Mouse (Mus musculus): ENCODE measurements around the gene Thoc3. TPM values are rescaled to one million over a fixed set of nuclear protein-coding genes. Genes with fewer than 3 reads are reported as not detected.

The Thoc3 gene
- polyA plus RNA-seq, 1 experiment from 2014 or later = 67.5 TPM

DNA sequence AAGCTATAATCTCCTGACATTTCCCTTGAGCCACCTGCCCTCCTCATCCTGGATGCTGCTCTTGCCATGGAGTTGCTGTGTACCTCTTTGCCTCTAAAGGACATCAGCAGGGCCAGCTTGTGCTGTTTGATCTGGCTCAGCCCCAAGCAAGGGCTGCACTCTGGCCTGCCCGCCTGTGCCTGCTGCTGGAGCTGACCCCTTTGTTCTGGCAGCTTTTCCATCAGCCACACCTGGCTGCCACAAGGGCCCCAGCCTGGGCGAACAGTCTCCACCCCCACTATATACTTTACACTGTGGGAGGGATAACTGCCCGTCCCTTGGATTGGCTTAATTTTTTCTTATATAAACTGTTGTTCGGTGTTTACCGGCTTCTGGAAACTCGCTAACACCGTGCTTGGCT lies 28.7 kb downstream of the Thoc3 start:
- Histone ChIP-seq H3K4me1 (replicated peaks) (no peaks in the 10 kb centered on the region), H3K27me3 (no peaks in the 10 kb centered on the region), H3K4me2 (no peak overlapping the region), H3K9ac (no peak overlapping the region), H3K9me3 (replicated peaks) (no peaks in the 10 kb centered on the region), H3K36me3 (no peaks in the 10 kb centered on the region), H3K4me3 (replicated peaks) (no peak overlapping the region), H3K27ac (0 out of 2 replicates have a peak overlapping the region, but pooled peaks have one; percentile 13)
- no peak for DNase-seq
- ATAC-seq (ENCODE audit: low read depth) = peak; percentile 77
- 58% methylated on average over 7 of the region's 7 CpGs for WGBS (ENCODE audit: insufficient replicate concordance)

DNA sequence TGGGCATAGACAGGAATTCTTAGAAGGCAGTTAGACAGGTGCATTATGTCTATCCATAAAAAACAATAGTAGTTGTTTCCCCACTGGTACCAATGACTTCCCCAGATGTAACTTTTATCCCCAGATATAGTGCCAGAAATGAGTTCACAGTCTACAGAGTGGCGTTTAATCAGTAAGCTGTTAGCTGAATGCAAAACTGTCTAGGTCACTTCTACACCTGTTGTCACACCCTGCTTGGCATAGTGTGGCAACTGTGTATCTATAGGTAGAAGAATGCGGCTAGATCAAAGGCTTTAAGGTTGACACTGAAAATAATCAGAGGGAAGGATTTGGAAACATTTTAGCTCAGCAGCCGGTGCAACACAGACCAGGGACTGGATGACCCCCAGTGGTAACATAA lies 29.8 kb downstream of the Thoc3 start:
- Histone ChIP-seq H3K9ac (no peak overlapping the region), H3K4me1 (replicated peaks) (no peaks in the 10 kb centered on the region), H3K36me3 (no peaks in the 10 kb centered on the region), H3K27me3 (no peaks in the 10 kb centered on the region), H3K9me3 (replicated peaks) (no peaks in the 10 kb centered on the region), H3K4me2 (no peak overlapping the region), H3K4me3 (replicated peaks) (no peak overlapping the region), H3K27ac (no peak overlapping the region)
- 61% methylated on average over 3 of the region's 3 CpGs for WGBS (ENCODE audit: insufficient replicate concordance)
- ATAC-seq (ENCODE audit: low read depth) (no peak), DNase-seq (no peak)

DNA sequence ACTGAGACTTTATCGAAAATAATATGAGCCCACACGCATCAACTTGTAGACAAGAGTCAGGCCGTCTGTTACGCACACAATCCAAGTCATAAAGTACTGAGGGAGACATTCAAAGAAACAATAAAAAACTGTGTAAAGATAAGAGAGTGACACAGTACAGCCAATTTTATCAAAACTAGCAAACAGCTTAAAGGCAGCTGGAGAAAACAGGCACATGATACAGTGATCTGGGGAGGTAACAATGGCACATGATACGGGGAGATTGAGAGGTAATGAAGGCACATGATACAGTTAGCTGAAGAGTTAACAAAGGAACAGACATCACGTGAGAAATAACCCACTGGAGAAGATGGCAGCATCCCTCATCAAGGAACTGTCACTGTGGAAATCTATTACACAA lies 31.6 kb downstream of the Thoc3 start:
- Histone ChIP-seq H3K4me1 (replicated peaks) (no peaks in the 10 kb centered on the region), H3K9me3 (replicated peaks) (no peaks in the 10 kb centered on the region), H3K4me3 (replicated peaks) (no peak overlapping the region), H3K4me2 (no peak overlapping the region), H3K27me3 (no peaks in the 10 kb centered on the region), H3K36me3 (no peaks in the 10 kb centered on the region), H3K9ac (no peak overlapping the region), H3K27ac (no peak overlapping the region)
- WGBS (ENCODE audit: insufficient replicate concordance) = 65% methylated on average over 6 of the region's 6 CpGs
- ATAC-seq (ENCODE audit: low read depth) (no peak), DNase-seq (no peak)

DNA sequence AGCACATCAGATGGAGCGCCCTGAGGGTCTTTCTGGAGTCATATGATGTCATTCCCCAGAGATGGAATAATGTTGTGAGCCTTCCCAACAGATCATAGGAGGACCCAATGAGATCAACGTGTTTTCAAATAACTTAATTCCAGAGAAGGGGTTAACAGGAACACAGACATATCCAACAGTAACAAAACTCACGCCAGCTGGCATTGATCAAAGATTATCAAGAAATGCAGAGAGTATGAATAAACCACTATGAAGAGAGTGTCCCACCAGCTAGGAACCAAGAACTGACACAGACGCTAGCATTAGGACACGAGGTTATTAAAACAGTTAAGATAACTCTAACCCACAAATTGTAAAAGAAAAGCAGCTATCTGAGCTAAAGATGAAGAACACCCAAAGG lies 32.0 kb downstream of the Thoc3 start:
- ATAC-seq (ENCODE audit: low read depth) (no peak), DNase-seq (no peak)
- no peaks in the 10 kb centered on the region for H3K27me3 ChIP-seq
- no peak overlapping the region for H3K27ac ChIP-seq
- H3K9me3 ChIP-seq (replicated peaks) = no peaks in the 10 kb centered on the region
- no peak overlapping the region for H3K4me3 ChIP-seq (replicated peaks)
- no peak overlapping the region for H3K4me2 ChIP-seq
- no peaks in the 10 kb centered on the region for H3K4me1 ChIP-seq (replicated peaks)
- 39% methylated on average over 5 of the region's 5 CpGs for WGBS (ENCODE audit: insufficient replicate concordance)
- no peaks in the 10 kb centered on the region for H3K36me3 ChIP-seq
- no peak overlapping the region for H3K9ac ChIP-seq

DNA sequence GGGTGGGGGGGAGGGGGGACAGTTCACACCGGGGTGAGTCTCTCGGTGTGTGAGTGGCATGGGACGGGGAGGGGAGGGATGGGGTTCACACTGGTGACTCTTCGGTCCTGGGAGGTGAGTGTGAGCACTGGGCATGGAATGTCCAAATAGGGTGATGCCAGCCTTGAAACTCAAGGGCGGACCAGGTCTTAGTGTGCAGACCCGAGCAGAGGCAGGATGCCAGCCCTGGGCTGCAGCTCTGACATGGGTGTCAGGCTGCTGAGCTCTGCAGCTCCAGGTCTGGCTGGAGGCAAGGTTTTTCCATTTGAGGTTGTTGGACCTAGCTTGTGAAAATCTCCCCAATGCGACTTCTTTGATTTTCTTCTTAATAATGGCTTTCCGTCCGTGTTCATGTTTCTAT lies 37.5 kb downstream of the Thoc3 start:
- H3K36me3 ChIP-seq = no peaks in the 10 kb centered on the region
- 71% methylated on average over 9 of the region's 9 CpGs for whole genome bisulfite sequencing (ENCODE audit: insufficient replicate concordance)

DNA sequence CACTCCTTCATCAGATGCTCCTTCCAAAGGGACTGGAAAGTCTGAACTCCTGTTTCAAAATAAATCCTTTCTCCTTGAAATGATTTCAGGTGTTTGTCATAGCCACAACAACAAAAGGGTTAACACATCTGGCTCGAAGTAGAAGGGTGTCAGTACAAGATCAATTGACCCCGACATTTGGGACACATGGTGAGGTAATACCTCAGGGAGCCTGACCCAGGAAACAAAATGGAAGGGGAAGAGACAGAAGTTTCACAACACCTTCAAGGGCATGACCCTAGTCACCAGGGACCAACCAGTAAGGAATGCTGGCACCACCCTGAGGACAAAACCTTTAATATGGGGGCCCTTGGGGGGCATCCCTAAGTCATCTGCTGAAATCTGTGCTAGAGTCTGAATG lies 38.6 kb downstream of the Thoc3 start:
- Histone ChIP-seq H3K36me3 (no peaks in the 10 kb centered on the region), H3K27me3 (no peaks in the 10 kb centered on the region), H3K4me1 (replicated peaks) (no peaks in the 10 kb centered on the region), H3K4me2 (no peak overlapping the region), H3K9ac (no peak overlapping the region), H3K9me3 (replicated peaks) (no peaks in the 10 kb centered on the region), H3K27ac (no peak overlapping the region), H3K4me3 (replicated peaks) (no peak overlapping the region)
- WGBS (ENCODE audit: insufficient replicate concordance) = 33% methylated on average over 2 of the region's 2 CpGs
- DNase-seq (no peak), ATAC-seq (ENCODE audit: low read depth) (no peak)

More for the DNA sequence above, 37.5 kb downstream of the Thoc3 start:
- Histone ChIP-seq H3K27ac (no peak overlapping the region), H3K27me3 (no peaks in the 10 kb centered on the region), H3K9ac (no peak overlapping the region), H3K4me1 (replicated peaks) (no peaks in the 10 kb centered on the region), H3K9me3 (replicated peaks) (no peaks in the 10 kb centered on the region), H3K4me3 (replicated peaks) (no peak overlapping the region), H3K4me2 (no peak overlapping the region)
- DNase-seq = no peak
- no peak for ATAC-seq (ENCODE audit: low read depth)

DNA sequence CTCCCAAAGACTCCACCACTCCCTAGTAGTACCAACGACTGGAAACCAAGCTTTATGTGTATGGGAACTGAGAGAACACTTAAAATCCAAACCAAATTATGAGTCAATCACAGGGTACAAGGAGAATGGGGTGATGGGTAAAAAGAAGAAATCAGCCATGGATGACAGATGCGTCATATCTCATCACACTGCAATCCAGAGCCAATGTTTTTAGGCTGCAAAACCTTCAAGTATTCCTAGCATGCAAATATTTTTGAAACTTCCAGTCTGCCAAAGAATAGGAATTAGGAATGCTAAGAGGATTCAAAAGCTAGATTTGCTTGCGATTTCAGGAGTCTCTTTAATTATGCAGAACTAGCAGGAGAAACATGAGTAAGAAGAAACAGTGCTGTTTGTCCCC lies 39.9 kb downstream of the Thoc3 start:
- Histone ChIP-seq H3K4me3 (replicated peaks) (no peak overlapping the region), H3K9ac (no peak overlapping the region), H3K27ac (no peak overlapping the region), H3K36me3 (no peaks in the 10 kb centered on the region), H3K9me3 (replicated peaks) (peaks cover under 1% of the 10 kb centered on the region; the same call in 1 of the 2 replicates), H3K4me2 (no peak overlapping the region), H3K4me1 (replicated peaks) (peaks cover 4% of the 10 kb centered on the region), H3K27me3 (no peaks in the 10 kb centered on the region)
- ATAC-seq (ENCODE audit: low read depth) = no peak
- whole genome bisulfite sequencing (ENCODE audit: insufficient replicate concordance) = 61% methylated on average over 3 of the region's 3 CpGs
- DNase-seq = no peak

DNA sequence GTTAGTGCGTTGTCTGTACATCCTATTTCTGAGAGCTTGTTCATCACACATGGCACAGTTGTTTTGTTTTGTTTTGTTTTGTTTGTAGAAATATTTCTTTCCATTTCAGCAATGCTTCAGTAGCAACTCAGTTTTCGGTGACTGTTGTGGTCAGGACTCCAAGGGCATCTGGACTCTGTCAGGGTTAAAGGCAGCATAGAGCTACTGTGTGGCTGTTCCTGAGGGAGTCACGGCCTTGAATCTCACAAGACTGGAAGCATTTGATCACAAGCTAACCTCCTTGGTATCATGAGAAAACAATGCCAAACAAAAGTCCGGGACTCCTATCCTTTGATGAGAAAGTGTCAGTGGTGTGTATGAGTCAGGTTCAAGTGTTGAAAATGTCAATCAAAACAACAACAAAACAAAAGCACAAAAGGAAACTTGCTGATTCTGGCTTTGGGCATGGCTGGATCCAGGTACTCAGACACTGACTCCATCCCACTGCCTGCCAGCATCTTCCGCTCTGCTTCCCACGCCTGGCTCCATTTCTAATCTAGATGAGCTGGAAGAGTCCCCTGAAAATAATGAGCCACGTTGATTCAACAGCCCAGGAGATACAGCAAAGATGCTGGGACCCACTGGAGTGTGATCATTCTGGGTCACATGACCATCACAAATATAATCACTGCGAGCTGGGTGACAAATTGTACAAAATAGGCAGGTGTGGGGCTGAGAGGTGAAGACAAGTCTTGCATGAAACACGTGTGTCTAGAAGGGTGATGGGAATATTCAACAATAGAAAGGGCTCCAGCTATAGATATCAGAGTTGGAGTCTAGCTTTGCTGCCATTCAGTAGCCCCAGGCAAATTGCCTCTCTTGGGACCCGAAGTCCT lies 41.6 kb downstream of the Thoc3 start:
- Histone ChIP-seq H3K27me3 (no peaks in the 10 kb centered on the region), H3K4me2 (no peak overlapping the region), H3K27ac (no peak overlapping the region), H3K36me3 (no peaks in the 10 kb centered on the region), H3K9ac (no peak overlapping the region), H3K9me3 (replicated peaks) (peaks cover 5% of the 10 kb centered on the region; the same call in 1 of the 2 replicates), H3K4me3 (replicated peaks) (no peak overlapping the region), H3K4me1 (replicated peaks) (peaks cover 4% of the 10 kb centered on the region)
- no peak for DNase-seq
- ATAC-seq (ENCODE audit: low read depth) = no peak
- WGBS (ENCODE audit: insufficient replicate concordance) = 56% methylated on average over 10 of the region's 10 CpGs

DNA sequence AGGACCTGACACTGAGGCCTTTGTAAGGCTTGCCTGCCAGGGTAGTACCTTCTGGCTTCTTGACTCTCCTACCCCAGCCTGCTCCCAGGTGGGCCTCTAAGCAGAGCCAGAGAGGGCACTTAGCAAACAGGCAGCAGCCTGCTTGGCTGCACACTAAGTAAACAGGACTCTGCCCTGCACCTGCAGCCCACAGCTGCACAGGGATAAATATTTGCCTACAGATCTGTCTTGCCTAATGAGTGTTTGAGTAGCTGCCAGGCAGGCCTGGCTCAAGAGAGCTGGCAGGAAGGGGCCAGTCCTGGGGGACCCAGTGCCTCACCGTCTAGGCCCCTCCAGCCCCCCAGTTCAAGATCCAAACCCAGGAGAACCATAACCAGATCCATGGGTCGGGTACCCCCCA lies 43.4 kb downstream of the Thoc3 start:
- H3K4me2 ChIP-seq = 0 out of 2 replicates have a peak overlapping the region, but pooled peaks have one; percentile 12
- no peaks in the 10 kb centered on the region for H3K36me3 ChIP-seq
- 30% methylated on average over 2 of the region's 2 CpGs for WGBS (ENCODE audit: insufficient replicate concordance)
- 0 out of 2 replicates have a peak overlapping the region, but pooled peaks have one; percentile 13 for H3K27ac ChIP-seq
- peaks cover 5% of the 10 kb centered on the region; the same call in 1 of the 2 replicates for H3K9me3 ChIP-seq (replicated peaks)
- DNase-seq = no peak
- H3K4me3 ChIP-seq (replicated peaks) = no peak overlapping the region
- H3K4me1 ChIP-seq (replicated peaks) = peaks cover 4% of the 10 kb centered on the region
- H3K9ac ChIP-seq = no peak overlapping the region
- H3K27me3 ChIP-seq = no peaks in the 10 kb centered on the region
- peak; percentile 85 for ATAC-seq (ENCODE audit: low read depth)

DNA sequence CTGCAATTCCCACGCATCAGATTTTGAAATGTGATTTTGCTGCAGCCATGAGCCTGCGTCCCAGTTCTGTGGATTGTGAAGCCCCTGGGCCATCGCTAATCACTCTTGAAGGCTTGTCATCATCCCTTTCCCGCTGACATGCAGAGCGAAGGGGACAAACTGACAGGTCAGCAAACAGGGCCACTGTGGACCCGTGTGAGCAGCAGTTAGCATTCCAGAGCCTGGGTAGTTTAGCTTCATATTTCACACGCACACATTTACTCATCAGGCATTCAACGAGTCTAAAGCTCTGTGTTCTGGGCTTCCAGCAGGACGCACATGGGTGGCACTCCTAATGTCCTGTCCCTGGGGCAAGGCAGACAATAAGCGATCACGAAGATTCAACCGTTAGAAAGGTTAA lies 48.4 kb downstream of the Thoc3 start:
- H3K27ac ChIP-seq = no peak overlapping the region
- peaks cover 4% of the 10 kb centered on the region for H3K4me1 ChIP-seq (replicated peaks)
- H3K4me2 ChIP-seq = no peak overlapping the region
- H3K9me3 ChIP-seq (replicated peaks) = peaks cover 5% of the 10 kb centered on the region; the same call in 1 of the 2 replicates
- no peak overlapping the region for H3K4me3 ChIP-seq (replicated peaks)
- WGBS (ENCODE audit: insufficient replicate concordance) = 76% methylated on average over 12 of the region's 12 CpGs
- no peak overlapping the region for H3K9ac ChIP-seq
- H3K36me3 ChIP-seq = no peaks in the 10 kb centered on the region
- no peaks in the 10 kb centered on the region for H3K27me3 ChIP-seq
- ATAC-seq (ENCODE audit: low read depth) (no peak), DNase-seq (no peak)

DNA sequence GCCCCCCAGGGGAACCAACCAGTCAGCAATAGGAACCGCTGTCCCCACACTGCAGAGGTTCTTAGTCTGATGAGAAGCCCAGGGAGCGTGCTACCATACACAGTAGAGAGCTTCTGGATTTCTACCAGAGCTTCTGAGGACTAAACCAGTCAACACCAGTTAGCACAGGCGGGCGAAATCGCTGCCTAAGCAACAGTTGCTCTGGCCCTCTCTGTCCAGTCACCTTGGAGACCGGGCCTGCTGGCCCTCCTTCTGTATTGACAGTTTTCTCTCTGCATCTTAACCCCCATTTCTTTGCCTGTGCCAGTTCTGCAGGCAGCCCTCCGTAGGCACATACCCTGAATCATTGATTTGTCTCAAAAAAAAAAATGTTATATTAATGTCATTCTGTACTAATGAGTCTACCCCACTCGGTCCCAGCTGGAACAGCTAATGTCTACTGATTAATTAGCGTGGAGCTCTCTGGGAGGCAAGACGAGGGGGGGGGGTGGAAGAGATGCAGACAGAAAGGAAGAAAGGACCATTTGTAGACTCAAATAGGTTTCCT lies 49.8 kb downstream of the Thoc3 start:
- WGBS (ENCODE audit: insufficient replicate concordance) = 69% methylated on average over 10 of the region's 10 CpGs
- H3K4me1 ChIP-seq (replicated peaks) = no peaks in the 10 kb centered on the region
- no peak overlapping the region for H3K4me2 ChIP-seq
- H3K4me3 ChIP-seq (replicated peaks) = no peak overlapping the region
- H3K9me3 ChIP-seq (replicated peaks) = peaks cover 5% of the 10 kb centered on the region; the same call in 1 of the 2 replicates
- H3K9ac ChIP-seq = no peak overlapping the region
- no peaks in the 10 kb centered on the region for H3K36me3 ChIP-seq
- no peak overlapping the region for H3K27ac ChIP-seq
- H3K27me3 ChIP-seq = no peaks in the 10 kb centered on the region
- no peak for DNase-seq
- no peak for ATAC-seq (ENCODE audit: low read depth)

DNA sequence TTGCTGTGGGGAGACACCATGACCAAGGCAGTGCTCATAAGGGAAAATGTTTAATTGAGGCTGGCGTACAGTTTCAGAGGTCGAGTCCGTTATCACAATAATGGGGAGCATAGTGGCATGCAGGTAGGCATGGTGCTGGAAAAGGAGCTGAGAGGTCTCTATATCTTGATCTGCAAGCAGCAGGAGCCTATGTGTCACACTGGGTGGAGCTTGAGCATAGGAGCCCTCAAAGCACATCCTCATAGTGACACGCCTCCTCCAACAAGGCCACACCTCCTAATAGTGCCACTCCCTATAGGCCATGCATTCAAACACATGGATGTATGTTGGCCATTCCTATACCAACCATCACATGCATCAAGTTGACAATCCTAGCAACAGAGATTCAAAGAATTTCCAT lies 53.6 kb downstream of the Thoc3 start:
- no peak overlapping the region for H3K27ac ChIP-seq
- no peak for ATAC-seq (ENCODE audit: low read depth)
- WGBS (ENCODE audit: insufficient replicate concordance) = 83% methylated on average over 4 of the region's 4 CpGs

More for the DNA sequence above, 53.6 kb downstream of the Thoc3 start:
- no peaks in the 10 kb centered on the region for H3K36me3 ChIP-seq
- no peaks in the 10 kb centered on the region for H3K27me3 ChIP-seq
- no peak overlapping the region for H3K4me2 ChIP-seq
- H3K4me1 ChIP-seq (replicated peaks) = no peaks in the 10 kb centered on the region
- no peak overlapping the region for H3K4me3 ChIP-seq (replicated peaks)
- no peaks in the 10 kb centered on the region for H3K9me3 ChIP-seq (replicated peaks)
- no peak for DNase-seq
- no peak overlapping the region for H3K9ac ChIP-seq
